Mouse (Mus musculus): ENCODE data around the gene Mpp1.

Mpp1 gene

GRCm38 (mm10) chrX:75130467-75131160, at the start of gene Mpp1:
Gene Mpp1, minus strand, starts transcription at chrX:75131016.
- peak; percentile 91 for DNase-seq (ENCODE audit: low spot score)

GRCm38 (mm10) chrX:75163670-75164069, 32.9 kb upstream of the Mpp1 start, which contains the start of gene Smim9:
Gene Smim9, minus strand, starts transcription at chrX:75163770.
- DNase-seq (ENCODE audit: low spot score): no peak

GRCm38 (mm10) chrX:75155576-75156243, 24.9 kb upstream of the Mpp1 start:
- peak; percentile 55 for DNase-seq (ENCODE audit: low spot score)

GRCm38 (mm10) chrX:75152249-75152648, 21.4 kb upstream of the Mpp1 start:
- no peak for DNase-seq (ENCODE audit: low spot score)

- DNase-seq (ENCODE audit: low spot score): no peak
These were observed 19.5 kb upstream of the Mpp1 start for GRCm38 (mm10) chrX:75150304-75150703.

- DNase-seq (ENCODE audit: low spot score): no peak
These were observed 17.6 kb upstream of the Mpp1 start for GRCm38 (mm10) chrX:75148414-75148813.

- peak; percentile 18 for DNase-seq (ENCODE audit: low spot score)
These were observed 12.3 kb upstream of the Mpp1 start for GRCm38 (mm10) chrX:75143124-75143555.

- no peak for DNase-seq (ENCODE audit: low spot score)
These were observed 7.4 kb upstream of the Mpp1 start for GRCm38 (mm10) chrX:75138182-75138581.

- no peak for DNase-seq (ENCODE audit: low spot score)
These were observed 6.9 kb upstream of the Mpp1 start for GRCm38 (mm10) chrX:75137729-75138128.

GRCm38 (mm10) chrX:75136938-75137337, 6.1 kb upstream of the Mpp1 start:
- DNase-seq (ENCODE audit: low spot score): no peak

- DNase-seq (ENCODE audit: low spot score): no peak
These were observed 1.3 kb downstream of the Mpp1 start for GRCm38 (mm10) chrX:75129474-75129873.

- no peak for DNase-seq (ENCODE audit: low spot score)
These were observed 2.4 kb downstream of the Mpp1 start for GRCm38 (mm10) chrX:75128333-75128980.

- no peak for DNase-seq (ENCODE audit: low spot score)
These were observed 3.9 kb downstream of the Mpp1 start for GRCm38 (mm10) chrX:75126893-75127292.

- no peak for DNase-seq (ENCODE audit: low spot score)
These were observed 5.2 kb downstream of the Mpp1 start for GRCm38 (mm10) chrX:75125606-75126005.

GRCm38 (mm10) chrX:75115550-75115949, 15.3 kb downstream of the Mpp1 start:
- no peak for DNase-seq (ENCODE audit: low spot score)

- no peak for DNase-seq (ENCODE audit: low spot score)
These were observed 28.5 kb downstream of the Mpp1 start for GRCm38 (mm10) chrX:75102293-75102692.

- DNase-seq (ENCODE audit: low spot score): no peak
These were observed 32.0 kb downstream of the Mpp1 start for GRCm38 (mm10) chrX:75098799-75099198.

GRCm38 (mm10) chrX:75096163-75096770, 34.5 kb downstream of the Mpp1 start:
- peak; percentile 35 for DNase-seq (ENCODE audit: low spot score)

- DNase-seq (ENCODE audit: low spot score): peak; percentile 90
These were observed 35.2 kb downstream of the Mpp1 start, which contains the start of gene Dkc1 for GRCm38 (mm10) chrX:75095369-75096162. Gene Dkc1, plus strand, starts transcription at chrX:75095854.

GRCm38 (mm10) chrX:75085654-75086053, 45.2 kb downstream of the Mpp1 start:
- DNase-seq (ENCODE audit: low spot score): no peak

- peak; percentile 58 for DNase-seq (ENCODE audit: low spot score)
These were observed 45.9 kb downstream of the Mpp1 start, which contains the start of gene Gab3 for GRCm38 (mm10) chrX:75084774-75085508. Gene Gab3, minus strand, starts transcription at chrX:75085458.

Measured in embryo, embryonic 10.5 days (tissue).